Mouse (Mus musculus) ES-CJ7 (cell line): ENCODE results near the gene F2rl3.

Source experiments
- DNase-seq: peaks from one replicate; pipeline ENCODE4 v3.0.0; 2011; ENCODE audit warnings: low read depth, low spot score

Gene F2rl3

GRCm38 (mm10) chr8:72765696-72766095, 4.0 kb downstream of the F2rl3 start:
- peak; percentile 56 for DNase-seq

DNA sequence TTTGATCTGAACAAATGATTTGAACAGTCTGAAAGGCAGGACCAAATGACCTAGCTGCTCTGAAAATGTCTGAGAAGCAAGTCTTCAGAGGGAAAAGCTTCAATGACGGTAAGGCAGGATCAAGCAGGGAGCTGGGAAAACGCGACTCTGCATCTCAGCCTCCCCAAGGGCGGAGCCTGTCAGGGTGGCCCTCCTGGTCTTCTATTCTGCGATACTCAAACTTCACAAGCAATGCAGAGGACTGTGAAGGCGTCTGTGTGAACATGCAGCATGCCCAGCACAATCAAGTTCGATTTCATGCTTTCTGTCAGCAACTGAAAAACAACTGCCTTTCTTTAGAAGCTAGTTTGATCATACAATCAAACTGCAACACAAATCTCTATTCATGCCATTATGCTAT, 5.1 kb downstream of the F2rl3 start:
- no peak for DNase-seq

DNA sequence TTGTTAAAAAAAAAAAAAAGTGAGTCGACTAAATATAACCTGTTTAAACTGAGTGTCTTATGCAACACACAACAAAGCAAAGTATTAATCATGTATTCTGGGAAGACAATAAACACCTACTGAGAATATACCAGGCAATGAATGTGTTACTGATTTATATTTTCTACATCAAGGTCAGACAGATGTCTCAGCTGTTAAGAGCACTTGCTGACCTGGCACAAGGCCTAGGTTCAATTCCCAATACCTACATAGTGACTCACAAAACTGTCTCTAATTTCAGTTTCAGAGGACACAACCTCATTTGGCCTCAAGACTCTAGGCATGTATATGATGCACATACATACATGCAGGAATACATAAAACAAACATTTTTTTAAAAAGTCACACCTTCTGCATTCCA, 16.1 kb downstream of the F2rl3 start:
- DNase-seq: no peak

- DNase-seq: no peak
Observed at GRCm38 (mm10) chr8:72780644-72781043, 19.0 kb downstream of the F2rl3 start.

- no peak for DNase-seq
Observed at GRCm38 (mm10) chr8:72801583-72801982, 39.9 kb downstream of the F2rl3 start.

DNA sequence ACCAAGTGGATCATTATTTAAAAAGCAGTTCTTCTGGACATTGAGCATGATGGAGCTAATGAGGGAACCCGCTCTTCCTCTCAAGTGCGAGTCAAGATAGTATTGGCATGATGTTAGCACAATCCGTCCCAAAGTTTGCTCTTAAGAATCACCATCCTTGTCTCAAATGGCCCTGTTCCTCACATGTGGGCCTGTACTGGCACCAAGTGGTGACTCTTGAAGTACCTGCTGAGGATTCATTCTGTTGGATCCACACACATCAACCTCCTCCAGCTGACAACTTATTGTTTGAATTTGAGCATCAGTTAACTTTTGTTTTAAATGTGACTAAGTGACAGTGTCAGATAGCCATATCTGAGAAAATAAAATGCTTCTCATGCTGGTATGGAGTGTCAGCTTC, 51.0 kb downstream of the F2rl3 start:
- no peak for DNase-seq
